Mouse (Mus musculus) lung, adult 2 months (tissue): ENCODE data around the gene Gm20388. TPM values are rescaled to one million over a fixed set of nuclear protein-coding genes. Genes with fewer than 3 reads are reported as not detected.
"Not testable (repeated sequence)": the region's sequence is repeated elsewhere in the genome, so short reads cannot be mapped to it uniquely, and the experiment has no call there.

ENCODE experiments used
- DNase-seq: peaks from one replicate; pipeline ENCODE4 v3.0.0; 2022
- H3K4me1 ChIP-seq: fragments of 200-500 bp; 2 replicates; pipeline ENCODE4 v1.6.1; 2011; ENCODE audit warnings: low read length; ENCODE audit not compliant: control insufficient read depth, insufficient read depth
- H3K4me3 ChIP-seq: fragments of 200-500 bp; replicated peaks from 2 replicates; pipeline ENCODE3; 2011; ENCODE audit warnings: low read depth, mild to moderate bottlenecking, control low read depth, low read length; ENCODE audit errors: extremely low read depth
- CTCF ChIP-seq: fragments of 200-500 bp; IDR thresholded peaks from 2 replicates; pipeline ENCODE4 v1.5.1; 2011; ENCODE audit warnings: mild to moderate bottlenecking, low read length, control low read depth; ENCODE audit not compliant: insufficient read depth
- POLR2A ChIP-seq: fragments of 200-500 bp; IDR thresholded peaks from 2 replicates; pipeline ENCODE4 v1.6.1; 2011; ENCODE audit warnings: low read depth, mild to moderate bottlenecking, control low read depth, low read length, borderline replicate concordance; ENCODE audit errors: extremely low read depth
- WGBS: fragments of 180-500 bp; shearing (Covaris S2); methylation state at CpG from one replicate; pipeline ENCODE4 v1.1.7; 2018; 5-methylcytosine and 5-hydroxymethylcytosine counted together
- polyA plus RNA-seq: library from polyadenylated mRNA; depleted of rRNA; stranded (reverse); fragments of >200 nt; gene quantifications from 2 replicates; pipeline ENCODE4 v1.2.3, GENCODE M21; 2012

Gm20388 gene
- polyA plus RNA-seq, 1 experiment: 67.8 TPM

GRCm38 (mm10) chr8:123988605-123989038 is 4078.0 kb downstream of the Gm20388 start:
- H3K4me1 ChIP-seq: no peaks in the 10 kb centered on the region
- WGBS: 35% methylated on average over 6 of the region's 6 CpGs
- no peak for DNase-seq
- H3K4me3 ChIP-seq: no peak overlapping the region
- no peak for TF ChIP-seq CTCF
- TF ChIP-seq POLR2A: no peak

GRCm38 (mm10) chr8:123989128-123989527 is 4078.5 kb downstream of the Gm20388 start:
- TF ChIP-seq CTCF (no peak), POLR2A (no peak)
- Histone ChIP-seq H3K4me3 (no peak overlapping the region), H3K4me1 (no peaks in the 10 kb centered on the region; the same call in 1 of the 2 replicates)
- DNase-seq: no peak
- 57% methylated on average over 7 of the region's 7 CpGs for WGBS

- H3K4me3 ChIP-seq: no peak overlapping the region
- WGBS: 78% methylated on average over 13 of the region's 13 CpGs
- TF ChIP-seq CTCF (no peak), POLR2A (no peak)
- DNase-seq: no peak
- H3K4me1 ChIP-seq: no peaks in the 10 kb centered on the region; the same call in 1 of the 2 replicates
Observed at GRCm38 (mm10) chr8:123990277-123991049, 4079.8 kb downstream of the Gm20388 start.

GRCm38 (mm10) chr8:123992587-123992986 is 4081.9 kb downstream of the Gm20388 start:
- WGBS: 69% methylated on average over 8 of the region's 8 CpGs
- H3K4me1 ChIP-seq: no peaks in the 10 kb centered on the region; the same call in 1 of the 2 replicates
- DNase-seq: no peak
- no peak for TF ChIP-seq POLR2A
- peak; percentile 52 for TF ChIP-seq CTCF
- no peak overlapping the region for H3K4me3 ChIP-seq

GRCm38 (mm10) chr8:123993597-123993996 is 4083.0 kb downstream of the Gm20388 start:
- no peaks in the 10 kb centered on the region; the same call in 1 of the 2 replicates for H3K4me1 ChIP-seq
- 87% methylated on average over 5 of the region's 5 CpGs for WGBS
- no peak overlapping the region for H3K4me3 ChIP-seq
- TF ChIP-seq CTCF: no peak
- DNase-seq: no peak

GRCm38 (mm10) chr8:123993997-123994396 is 4083.4 kb downstream of the Gm20388 start:
- H3K4me1 ChIP-seq: no peaks in the 10 kb centered on the region; the same call in 1 of the 2 replicates
- WGBS: 68% methylated on average over 3 of the region's 3 CpGs
- H3K4me3 ChIP-seq: no peak overlapping the region
- TF ChIP-seq POLR2A (no peak), CTCF (no peak)
- no peak for DNase-seq

- no peak for DNase-seq
- 64% methylated on average over 2 of the region's 2 CpGs for WGBS
- H3K4me3 ChIP-seq: no peak overlapping the region
- H3K4me1 ChIP-seq: no peaks in the 10 kb centered on the region
- no peak for TF ChIP-seq CTCF
- TF ChIP-seq POLR2A: no peak
Observed at GRCm38 (mm10) chr8:123999568-123999967, 4088.9 kb downstream of the Gm20388 start.

GRCm38 (mm10) chr8:124002546-124003108 is 4092.0 kb downstream of the Gm20388 start:
- Histone ChIP-seq H3K4me1 (no peaks in the 10 kb centered on the region), H3K4me3 (no peak overlapping the region)
- 92% methylated on average over 10 of the region's 10 CpGs for WGBS
- TF ChIP-seq POLR2A (no peak), CTCF (no peak)
- no peak for DNase-seq

- no peak for DNase-seq
- WGBS: 69% methylated on average over 6 of the region's 6 CpGs
- TF ChIP-seq POLR2A: no peak
- TF ChIP-seq CTCF: no peak
- Histone ChIP-seq H3K4me3 (no peak overlapping the region), H3K4me1 (no peaks in the 10 kb centered on the region)
Observed at GRCm38 (mm10) chr8:124007829-124008228, 4097.2 kb downstream of the Gm20388 start.

- Histone ChIP-seq H3K4me3 (no peak overlapping the region), H3K4me1 (no peaks in the 10 kb centered on the region)
- no peak for TF ChIP-seq CTCF
- no peak for TF ChIP-seq POLR2A
- DNase-seq: no peak
- WGBS: 71% methylated on average over 3 of the region's 3 CpGs
Observed at GRCm38 (mm10) chr8:124011580-124011979, 4100.9 kb downstream of the Gm20388 start.

- DNase-seq: no peak
- H3K4me3 ChIP-seq: no peak overlapping the region
- TF ChIP-seq CTCF (no peak), POLR2A (no peak)
- 94% methylated on average over 3 of the region's 3 CpGs for WGBS
- H3K4me1 ChIP-seq: no peaks in the 10 kb centered on the region
Observed at GRCm38 (mm10) chr8:124011989-124012586, 4101.4 kb downstream of the Gm20388 start.

GRCm38 (mm10) chr8:124014299-124014698 is 4103.7 kb downstream of the Gm20388 start:
- H3K4me1 ChIP-seq, H3K4me3 ChIP-seq, DNase-seq: not testable (repeated sequence)
- WGBS: 88% methylated on average over 7 of the region's 7 CpGs
